Mouse (Mus musculus) kidney, embryonic 15.5 days (tissue): ENCODE results near the gene Aldh3a2. TPM values are rescaled to one million over a fixed set of nuclear protein-coding genes. Genes with fewer than 3 reads are reported as not detected.
A peak's percentile ranks its signal among the peaks of the same experiment; 100 is the strongest.

Experiments used
- ATAC-seq: fragments of 200-750 bp; cut with Nextera tagmentation; replicated peaks from 2 replicates; pipeline ENCODE4 v1.8.0; 2017; ENCODE audit warnings: moderate TSS enrichment; ENCODE audit not compliant: low FRiP score
- H3K27ac ChIP-seq: fragments of 300-500 bp; sonication (generic); 2 replicates; pipeline ENCODE4 v1.5.1; 2015; ENCODE audit warnings: mild to moderate bottlenecking, inconsistent platforms
- H3K27me3 ChIP-seq: fragments of 300-500 bp; sonication (generic); 2 replicates; pipeline ENCODE4 v1.6.1; 2015; ENCODE audit warnings: inconsistent platforms
- H3K36me3 ChIP-seq: fragments of 300-500 bp; sonication (generic); 2 replicates; pipeline ENCODE4 v1.6.1; 2015; ENCODE audit warnings: inconsistent platforms
- H3K4me1 ChIP-seq: fragments of 300-500 bp; sonication (generic); 2 replicates; pipeline ENCODE4 v1.6.1; 2015; ENCODE audit warnings: inconsistent platforms
- H3K4me2 ChIP-seq: fragments of 300-500 bp; sonication (generic); 2 replicates; pipeline ENCODE4 v1.6.1; 2015; ENCODE audit warnings: moderate library complexity, mild to moderate bottlenecking, inconsistent platforms
- H3K4me3 ChIP-seq: fragments of 300-500 bp; sonication (generic); replicated peaks from 2 replicates; pipeline ENCODE4 v1.5.1; 2015; ENCODE audit warnings: mild to moderate bottlenecking, inconsistent platforms
- H3K9ac ChIP-seq: fragments of 300-500 bp; sonication (generic); 2 replicates; pipeline ENCODE4 v1.6.1; 2015; ENCODE audit warnings: mild to moderate bottlenecking, inconsistent platforms
- H3K9me3 ChIP-seq: fragments of 300-500 bp; sonication (generic); replicated peaks from 2 replicates; pipeline ENCODE4 v1.6.1; 2016; ENCODE audit warnings: inconsistent platforms
- WGBS: fragments of 180-500 bp; shearing (Covaris S2); methylation state at CpG from one replicate; pipeline ENCODE4 v1.1.7; 2015; ENCODE audit warnings: mixed read lengths; 5-methylcytosine and 5-hydroxymethylcytosine counted together
- polyA plus RNA-seq: library from polyadenylated mRNA; unstranded; fragments of >200 nt; fragmentation: Nextera tagmentation; extraction: Ambion mirVana; gene quantifications from 2 replicates; pipeline ENCODE4 v1.2.1, GENCODE M21; 2015

The Aldh3a2 gene
- polyA plus RNA-seq, 1 experiment from 2014 or later: 34.7 TPM

DNA sequence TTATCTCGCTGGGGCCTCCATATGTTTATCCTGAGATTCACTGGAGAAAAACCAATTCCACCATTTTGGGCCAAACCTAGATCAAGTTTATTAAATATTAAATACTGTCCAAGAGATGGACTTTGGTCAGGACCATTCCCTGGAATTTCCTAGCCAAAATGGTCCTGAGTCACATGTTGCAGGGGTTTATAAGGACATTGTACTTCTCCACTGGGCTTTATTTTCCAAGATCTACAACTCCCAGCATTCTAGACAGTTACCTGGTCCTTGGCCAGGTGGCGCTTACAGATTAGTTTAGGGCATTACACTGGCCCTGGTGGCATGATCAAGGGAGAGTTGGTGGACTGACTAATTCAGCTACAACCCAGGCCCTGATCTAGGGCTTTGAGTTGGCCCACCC, 28.3 kb upstream of the Aldh3a2 start:
- no peak overlapping the region for H3K27ac ChIP-seq
- no peak for ATAC-seq
- no peak overlapping the region for H3K4me3 ChIP-seq
- no peaks in the 10 kb centered on the region for H3K36me3 ChIP-seq
- WGBS: 91% methylated on average over 2 of the region's 2 CpGs
- no peak overlapping the region for H3K4me2 ChIP-seq
- peaks cover 7% of the 10 kb centered on the region; the same call in 1 of the 2 replicates for H3K4me1 ChIP-seq
- no peaks in the 10 kb centered on the region for H3K9me3 ChIP-seq
- H3K9ac ChIP-seq: no peak overlapping the region
- H3K27me3 ChIP-seq: no peaks in the 10 kb centered on the region

DNA sequence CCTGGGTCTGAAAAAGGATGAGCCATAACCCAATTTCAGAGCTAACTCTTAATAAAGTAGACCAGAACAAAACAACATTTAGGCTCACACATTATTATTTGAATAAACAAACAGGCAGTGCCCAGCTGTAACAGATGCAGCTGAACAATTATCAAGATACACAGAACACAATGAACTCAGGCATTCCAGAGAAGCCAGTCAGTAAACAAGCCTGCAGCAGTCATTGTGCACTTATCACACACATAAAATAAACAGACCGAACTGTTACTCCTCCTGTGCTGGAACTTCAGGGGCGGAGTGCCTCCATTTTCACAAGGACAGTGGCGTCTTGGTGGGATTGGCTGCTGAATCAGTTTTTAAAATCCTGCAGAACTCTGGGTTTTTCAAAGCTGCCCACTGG, 27.2 kb upstream of the Aldh3a2 start:
- WGBS: 78% methylated on average over 3 of the region's 3 CpGs
- Histone ChIP-seq H3K27me3 (no peaks in the 10 kb centered on the region), H3K9ac (no peak overlapping the region), H3K27ac (no peak overlapping the region), H3K4me3 (no peak overlapping the region), H3K4me2 (no peak overlapping the region), H3K9me3 (no peaks in the 10 kb centered on the region), H3K36me3 (no peaks in the 10 kb centered on the region), H3K4me1 (no peaks in the 10 kb centered on the region)
- ATAC-seq: no peak

DNA sequence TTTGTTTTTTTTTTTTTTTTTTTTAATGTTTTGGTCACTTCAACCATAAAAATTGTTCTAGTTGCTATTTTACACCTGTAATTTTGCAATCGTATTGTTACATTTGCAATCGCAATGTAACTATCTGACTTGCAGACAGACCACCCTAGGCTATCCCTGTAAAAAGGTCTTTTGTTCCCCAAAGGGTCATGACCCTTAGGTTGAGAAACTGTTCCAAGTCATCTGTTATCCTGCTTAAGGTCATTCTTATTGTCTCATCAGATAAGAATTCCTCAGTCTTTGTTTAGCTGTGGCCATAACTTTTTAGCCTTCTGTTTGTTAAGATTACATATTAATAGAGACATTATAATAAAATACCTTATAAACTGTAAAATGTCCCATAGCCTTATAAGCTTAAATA, 26.0 kb upstream of the Aldh3a2 start:
- Histone ChIP-seq H3K36me3 (no peaks in the 10 kb centered on the region), H3K27ac (no peak overlapping the region), H3K9me3 (no peaks in the 10 kb centered on the region), H3K4me2 (no peak overlapping the region), H3K4me3 (no peak overlapping the region), H3K4me1 (no peaks in the 10 kb centered on the region), H3K9ac (no peak overlapping the region), H3K27me3 (no peaks in the 10 kb centered on the region)
- ATAC-seq: no peak
- 77% methylated on average over 2 of the region's 2 CpGs for WGBS

DNA sequence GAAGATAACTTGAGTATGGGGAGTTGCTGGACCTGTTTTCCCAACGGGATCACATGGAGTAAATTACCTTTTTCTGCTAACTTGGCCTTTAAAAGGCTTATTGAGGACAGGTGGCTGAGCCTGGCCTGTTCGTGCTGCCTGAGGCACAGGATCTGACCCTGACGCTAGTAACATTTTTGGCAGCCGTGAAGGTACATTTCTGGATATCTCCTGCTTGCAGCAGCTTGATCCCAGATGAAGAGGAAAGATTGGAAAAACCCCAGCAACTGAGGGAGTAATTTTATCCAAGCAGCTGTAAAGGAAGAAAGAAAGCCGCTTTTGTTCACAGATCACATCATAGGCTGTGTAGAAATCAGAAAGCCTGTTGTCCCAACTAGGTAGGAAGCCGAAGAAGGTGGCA, 17.1 kb upstream of the Aldh3a2 start:
- Histone ChIP-seq H3K9ac (no peak overlapping the region), H3K4me1 (no peaks in the 10 kb centered on the region), H3K4me3 (no peak overlapping the region), H3K36me3 (no peaks in the 10 kb centered on the region), H3K4me2 (no peak overlapping the region), H3K27ac (peak overlapping the region; percentile 64), H3K27me3 (no peaks in the 10 kb centered on the region), H3K9me3 (no peaks in the 10 kb centered on the region)
- 74% methylated on average over 6 of the region's 6 CpGs for WGBS
- ATAC-seq: no peak

DNA sequence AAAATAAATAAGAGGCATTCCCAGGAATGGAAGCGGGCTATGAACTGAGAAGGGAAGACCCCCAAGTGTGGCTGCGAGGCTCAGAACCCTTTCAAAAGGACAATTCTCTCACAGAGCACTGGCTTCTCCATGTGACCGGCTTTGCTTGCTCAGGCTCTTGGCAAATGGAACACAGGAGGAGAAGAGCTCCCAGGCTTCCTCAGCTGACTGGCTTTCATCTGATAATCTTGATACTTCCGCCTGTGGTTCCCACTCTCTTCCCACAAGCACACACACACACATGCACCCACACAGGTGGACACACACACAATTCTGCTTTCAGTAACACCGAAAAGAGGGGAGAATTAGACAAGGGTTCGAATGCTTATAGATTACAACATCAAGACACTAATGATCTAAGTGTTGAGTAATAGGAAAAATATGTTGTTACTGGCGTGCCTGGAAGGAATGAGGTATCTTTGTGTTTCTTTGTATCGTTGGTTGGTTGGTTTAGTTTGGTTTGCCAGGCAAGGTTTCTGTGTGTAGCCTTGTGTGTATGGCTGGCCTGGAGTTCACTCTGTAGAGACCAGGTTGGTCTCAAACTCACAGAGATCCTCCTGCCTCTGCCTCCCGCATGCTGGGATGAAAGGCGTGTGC, 16.3 kb upstream of the Aldh3a2 start:
- Histone ChIP-seq H3K4me3 (no peak overlapping the region), H3K36me3 (no peaks in the 10 kb centered on the region), H3K27ac (peak overlapping the region; percentile 64; the same call in 1 of the 2 replicates), H3K9ac (no peak overlapping the region), H3K4me2 (no peak overlapping the region), H3K9me3 (no peaks in the 10 kb centered on the region), H3K27me3 (no peaks in the 10 kb centered on the region), H3K4me1 (no peaks in the 10 kb centered on the region)
- WGBS: 82% methylated on average over 10 of the region's 10 CpGs
- no peak for ATAC-seq

DNA sequence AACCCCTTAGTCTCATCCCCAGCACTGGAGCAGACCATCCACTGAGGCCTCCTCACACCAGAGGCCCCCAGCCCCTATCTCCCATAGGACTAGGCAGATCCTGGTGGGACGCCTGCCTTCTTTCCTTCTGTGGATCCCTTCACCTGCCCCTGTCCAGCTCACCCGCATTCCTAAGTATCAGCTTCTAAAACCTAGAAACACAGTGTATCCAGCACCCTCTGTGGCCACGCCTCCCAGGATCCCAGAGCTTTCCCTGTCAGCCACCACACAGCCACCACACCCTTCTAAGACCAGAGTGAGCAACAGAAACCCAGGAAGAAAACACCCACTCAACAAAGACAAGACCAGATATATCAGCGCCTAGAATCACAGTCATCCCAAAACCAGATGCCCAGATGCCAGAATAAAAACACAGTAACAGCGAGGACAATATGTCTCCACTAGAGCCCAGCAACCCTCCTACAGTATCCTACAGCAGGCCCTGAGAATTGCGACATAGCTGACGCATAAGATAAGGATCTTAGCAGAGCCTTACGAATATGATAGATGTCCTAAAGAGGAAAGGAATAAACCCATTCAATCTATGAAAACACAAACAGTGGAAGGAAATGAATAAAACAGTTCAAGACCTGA, 11.3 kb upstream of the Aldh3a2 start:
- H3K9ac ChIP-seq: no peak overlapping the region
- no peaks in the 10 kb centered on the region for H3K9me3 ChIP-seq
- H3K4me2 ChIP-seq: no peak overlapping the region
- H3K4me3 ChIP-seq: no peak overlapping the region
- ATAC-seq: no peak
- H3K4me1 ChIP-seq: no peaks in the 10 kb centered on the region
- no peaks in the 10 kb centered on the region for H3K27me3 ChIP-seq
- no peaks in the 10 kb centered on the region for H3K36me3 ChIP-seq
- WGBS: 76% methylated on average over 8 of the region's 8 CpGs
- H3K27ac ChIP-seq: no peak overlapping the region

DNA sequence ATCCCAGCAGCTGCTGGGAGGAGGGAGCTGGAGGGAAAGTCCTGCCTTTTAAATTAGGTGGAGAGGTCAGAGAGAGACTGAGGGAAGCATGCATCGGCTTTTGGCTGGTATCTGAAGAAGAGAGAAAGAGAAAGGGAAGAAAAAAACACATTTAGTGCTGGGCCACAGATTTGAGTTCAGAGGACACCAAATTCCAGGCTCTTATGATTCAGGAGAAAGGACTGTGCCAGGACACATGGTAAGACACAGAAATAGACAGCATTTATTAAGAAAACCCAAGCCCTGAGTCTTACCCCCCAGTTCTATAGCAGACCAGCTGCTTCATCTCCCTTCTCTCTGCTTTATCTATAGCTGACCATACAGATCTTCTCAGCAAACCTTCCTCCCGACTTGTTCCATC, 10.7 kb upstream of the Aldh3a2 start:
- no peaks in the 10 kb centered on the region for H3K9me3 ChIP-seq
- H3K4me3 ChIP-seq: no peak overlapping the region
- no peak for ATAC-seq
- H3K4me2 ChIP-seq: no peak overlapping the region
- WGBS: 77% methylated on average over 2 of the region's 2 CpGs
- no peaks in the 10 kb centered on the region for H3K4me1 ChIP-seq
- H3K27me3 ChIP-seq: no peaks in the 10 kb centered on the region
- no peak overlapping the region for H3K9ac ChIP-seq
- H3K27ac ChIP-seq: no peak overlapping the region
- H3K36me3 ChIP-seq: no peaks in the 10 kb centered on the region

DNA sequence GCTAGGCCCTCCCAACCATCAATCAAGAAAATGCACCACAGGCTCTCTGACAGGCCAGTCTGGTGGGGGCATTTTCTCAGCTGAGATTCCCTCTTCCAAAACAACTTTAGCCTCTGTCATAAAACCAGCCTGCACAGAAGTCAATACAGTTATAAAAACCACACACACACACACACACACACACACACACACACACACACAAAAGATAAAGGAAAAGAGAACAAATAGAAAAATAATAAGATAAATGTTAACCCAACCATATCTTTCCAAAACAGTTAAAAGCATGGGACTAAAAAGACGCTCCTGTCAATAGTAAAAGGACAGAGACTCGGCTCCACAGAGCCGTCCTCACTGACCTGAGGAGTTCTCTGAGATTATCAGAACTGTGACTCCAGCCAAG, 9.2 kb upstream of the Aldh3a2 start:
- H3K4me1 ChIP-seq: no peaks in the 10 kb centered on the region
- no peak overlapping the region for H3K27ac ChIP-seq
- no peaks in the 10 kb centered on the region for H3K27me3 ChIP-seq
- no peak overlapping the region for H3K9ac ChIP-seq
- no peak overlapping the region for H3K4me2 ChIP-seq
- H3K4me3 ChIP-seq: no peak overlapping the region
- H3K9me3 ChIP-seq: no peaks in the 10 kb centered on the region
- WGBS: 73% methylated on average over 3 of the region's 3 CpGs
- ATAC-seq: no peak
- no peaks in the 10 kb centered on the region for H3K36me3 ChIP-seq

DNA sequence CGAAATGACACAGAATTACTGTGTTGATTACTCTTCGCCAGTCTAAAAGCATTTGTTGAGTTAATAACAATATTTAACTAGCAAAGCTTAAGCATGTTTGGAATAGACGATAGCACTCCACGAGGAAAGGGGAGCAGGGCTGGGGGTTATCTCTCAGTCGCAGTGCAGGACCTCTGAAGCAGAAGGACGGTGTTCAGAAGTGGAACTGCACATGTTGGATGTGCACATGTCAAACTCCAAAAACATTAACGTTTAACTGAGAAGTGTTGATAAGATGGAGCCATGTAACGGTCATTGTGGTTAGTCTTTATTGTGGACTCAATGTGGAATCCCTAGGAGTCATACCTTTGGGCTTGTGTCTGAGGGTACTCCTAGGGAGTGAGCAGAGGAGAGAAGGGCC, 7.8 kb upstream of the Aldh3a2 start:
- H3K4me1 ChIP-seq: no peaks in the 10 kb centered on the region
- no peak overlapping the region for H3K27ac ChIP-seq
- 74% methylated on average over 8 of the region's 8 CpGs for WGBS
- H3K4me3 ChIP-seq: no peak overlapping the region
- no peaks in the 10 kb centered on the region for H3K36me3 ChIP-seq
- no peak for ATAC-seq
- no peak overlapping the region for H3K9ac ChIP-seq
- H3K9me3 ChIP-seq: no peaks in the 10 kb centered on the region
- no peak overlapping the region for H3K4me2 ChIP-seq
- no peaks in the 10 kb centered on the region for H3K27me3 ChIP-seq

DNA sequence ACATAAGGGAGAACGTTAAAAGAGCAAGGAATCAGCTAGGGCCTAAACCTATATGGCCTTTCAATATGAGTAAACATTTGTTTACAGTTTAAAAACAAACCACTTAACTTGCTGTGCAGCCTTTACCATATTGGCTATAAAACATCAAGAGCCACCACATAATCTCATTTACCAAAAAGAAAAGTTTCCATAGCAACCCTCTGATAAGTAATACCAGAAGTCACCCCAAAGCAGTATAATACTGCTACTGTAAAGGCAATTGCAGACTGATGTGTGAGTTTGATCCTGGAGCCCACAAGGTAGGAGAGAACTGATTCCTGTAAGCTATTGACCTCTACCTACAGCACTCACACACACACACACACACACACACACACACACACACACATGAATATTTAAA, 7.2 kb upstream of the Aldh3a2 start:
- no peak overlapping the region for H3K9ac ChIP-seq
- H3K4me3 ChIP-seq: no peak overlapping the region
- H3K27ac ChIP-seq: no peak overlapping the region
- ATAC-seq: no peak
- no peaks in the 10 kb centered on the region for H3K9me3 ChIP-seq
- 79% methylated on average over 1 of the region's 1 CpGs for WGBS
- no peaks in the 10 kb centered on the region for H3K4me1 ChIP-seq
- no peak overlapping the region for H3K4me2 ChIP-seq
- no peaks in the 10 kb centered on the region for H3K27me3 ChIP-seq
- no peaks in the 10 kb centered on the region for H3K36me3 ChIP-seq

DNA sequence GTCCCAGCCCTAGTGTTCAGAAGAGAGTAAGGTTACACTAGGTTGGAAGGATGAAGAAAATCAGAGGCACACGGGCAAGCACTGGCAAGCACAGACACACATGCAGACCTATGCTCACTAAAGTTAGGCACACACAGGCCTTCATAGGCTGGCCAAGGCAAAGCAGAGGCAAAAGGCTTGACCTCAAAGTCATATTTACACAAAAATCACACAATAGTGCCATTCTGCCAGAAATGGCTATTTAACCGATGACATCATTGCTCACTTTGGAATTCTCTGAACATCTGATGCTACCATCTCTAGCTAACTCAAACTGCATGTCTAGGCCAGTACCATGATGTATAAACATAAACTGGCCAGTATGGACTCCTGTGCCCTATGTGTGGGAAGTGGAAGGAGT, 6.7 kb upstream of the Aldh3a2 start:
- WGBS: 83% methylated on average over 2 of the region's 2 CpGs
- H3K36me3 ChIP-seq: no peaks in the 10 kb centered on the region
- H3K27ac ChIP-seq: no peak overlapping the region
- no peaks in the 10 kb centered on the region for H3K9me3 ChIP-seq
- no peaks in the 10 kb centered on the region for H3K4me1 ChIP-seq
- H3K9ac ChIP-seq: no peak overlapping the region
- no peak overlapping the region for H3K4me3 ChIP-seq
- H3K27me3 ChIP-seq: peaks cover under 1% of the 10 kb centered on the region; the same call in 1 of the 2 replicates
- H3K4me2 ChIP-seq: no peak overlapping the region
- ATAC-seq: no peak

DNA sequence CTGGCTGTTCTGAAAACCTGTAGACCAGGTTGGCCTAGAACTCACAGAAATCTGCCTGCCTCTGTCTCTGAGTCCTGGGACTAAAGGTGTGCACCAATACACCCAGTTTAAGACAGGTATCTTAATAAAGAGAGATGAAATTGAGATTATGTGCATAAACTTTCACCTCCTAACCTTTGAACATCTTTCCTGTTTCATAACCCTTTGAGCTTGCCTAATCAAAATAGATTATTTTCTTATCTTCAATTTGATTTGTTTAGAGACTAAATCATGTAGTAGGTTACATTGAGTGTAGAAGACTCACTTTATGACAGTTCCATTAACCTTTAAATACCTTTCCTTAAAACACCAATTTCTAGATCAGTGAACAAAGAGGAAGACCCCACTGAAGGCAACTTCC, 4.3 kb upstream of the Aldh3a2 start:
- peaks cover 5% of the 10 kb centered on the region; the same call in 1 of the 2 replicates for H3K27me3 ChIP-seq
- no peak overlapping the region for H3K4me2 ChIP-seq
- no peaks in the 10 kb centered on the region for H3K36me3 ChIP-seq
- no peak overlapping the region for H3K4me3 ChIP-seq
- H3K27ac ChIP-seq: no peak overlapping the region
- H3K4me1 ChIP-seq: no peaks in the 10 kb centered on the region
- no peak overlapping the region for H3K9ac ChIP-seq
- H3K9me3 ChIP-seq: no peaks in the 10 kb centered on the region
- ATAC-seq: no peak

DNA sequence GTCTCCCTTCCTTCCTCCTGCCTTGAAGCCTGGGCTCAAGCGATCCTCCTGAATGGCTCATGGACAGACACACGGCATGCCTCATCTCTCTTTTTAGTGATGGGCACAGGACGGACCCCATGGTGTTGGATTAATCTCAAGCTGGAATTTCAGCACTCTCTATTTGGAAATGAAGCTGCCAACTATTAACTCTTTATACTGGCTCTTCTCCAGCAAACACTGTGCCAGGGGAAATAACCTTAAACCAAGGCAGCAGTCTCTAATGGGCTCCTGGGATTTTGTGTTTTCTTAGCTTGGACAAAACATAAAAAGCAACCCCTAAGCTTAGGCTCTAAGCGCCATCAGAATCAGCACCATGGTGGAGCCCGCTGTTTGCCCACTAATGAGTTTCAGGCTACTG, 3.1 kb upstream of the Aldh3a2 start:
- no peak overlapping the region for H3K27ac ChIP-seq
- H3K9ac ChIP-seq: no peak overlapping the region
- peaks cover 5% of the 10 kb centered on the region; the same call in 1 of the 2 replicates for H3K27me3 ChIP-seq
- H3K4me3 ChIP-seq: no peak overlapping the region
- no peak overlapping the region for H3K4me2 ChIP-seq
- 87% methylated on average over 5 of the region's 5 CpGs for WGBS
- ATAC-seq: no peak
- H3K36me3 ChIP-seq: no peaks in the 10 kb centered on the region
- no peaks in the 10 kb centered on the region for H3K9me3 ChIP-seq
- H3K4me1 ChIP-seq: peaks cover 6% of the 10 kb centered on the region; the same call in 1 of the 2 replicates
